Mouse (Mus musculus) adrenal gland, postnatal 14 days (tissue): ENCODE data around the gene Calu. TPM values are rescaled to one million over a fixed set of nuclear protein-coding genes. Genes with fewer than 3 reads are reported as not detected.

Experiments used
- DNase-seq: peaks from one replicate; pipeline ENCODE4 v3.0.0; 2021; ENCODE audit warnings: mixed read lengths
- microRNA-seq, 2 experiments: library from miRNA; unstranded; fragments of <30 nt; microRNA quantifications; one replicate each; pipeline ENCODE4 v1.2.0; 2021
- total RNA-seq: library from RNA; stranded (reverse); gene quantifications from 2 replicates; pipeline ENCODE4 v1.2.3, GENCODE M21; 2021

Gene Calu
- total RNA-seq, 1 experiment from 2014 or later, result 165 TPM

- DNase-seq, result no peak
Observed at GRCm38 (mm10) chr6:29425118-29425517, 77.2 kb downstream of the Calu start.

DNA sequence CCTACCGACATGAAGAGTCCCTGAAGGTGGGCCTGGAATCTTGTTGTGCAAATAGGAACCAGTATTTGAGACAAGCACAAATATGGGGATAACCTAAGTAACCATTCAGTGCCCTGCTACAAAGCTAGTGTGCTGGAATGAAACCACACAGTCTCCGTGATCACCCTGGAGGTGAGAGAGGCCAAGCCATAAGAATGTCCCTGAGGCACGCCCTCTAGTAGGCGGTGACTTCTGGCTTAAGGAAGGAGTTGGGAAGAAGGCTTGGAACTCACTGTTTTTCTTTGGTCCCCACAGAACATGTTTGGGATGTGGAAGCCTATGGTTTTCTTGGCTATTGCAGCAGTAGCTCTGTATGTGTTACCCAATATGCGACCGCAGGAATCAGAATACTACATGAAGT is 78.5 kb downstream of the Calu start:
- DNase-seq, result no peak

Small RNAs within 50 kb of the gene (microRNA-seq; reads per million reads assigned to microRNA genes)
- gene Gm26220, result 0 reads per million in 2 experiments
- 0 reads per million in 2 experiments for gene Gm44354

Other genes with a start within 250 kb of the Calu start
- gene Rbm28, start 183.1 kb upstream of the Calu start, total RNA-seq, result 29.7 and 31.8 TPM in 2 replicates
- gene Prrt4, start 168.5 kb upstream of the Calu start, total RNA-seq, result 4.9 and 5.1 TPM in 2 replicates
- gene Impdh1, start 131.7 kb upstream of the Calu start, total RNA-seq, result 252 and 482 TPM in 2 replicates
- 5.0 and 10.4 TPM in 2 replicates for gene Hilpda, start 75.6 kb upstream of the Calu start, total RNA-seq
- gene Fam71f2, start 68.5 kb upstream of the Calu start, total RNA-seq, result 0.41 TPM in 1 of 2 replicates, not detected in the other
- not detected in 2 replicates for gene Fam71f1, start 28.9 kb upstream of the Calu start, total RNA-seq
- not detected in 2 replicates for gene Opn1sw, start 40.4 kb downstream of the Calu start, total RNA-seq
- 4.9 and 6.3 TPM in 2 replicates for gene Ccdc136, start 48.2 kb downstream of the Calu start, total RNA-seq
- 4.2 and 5.3 TPM in 2 replicates for gene Flnc, start 85.2 kb downstream of the Calu start, total RNA-seq
- 169 and 183 TPM in 2 replicates for gene Atp6v1f, start 119.6 kb downstream of the Calu start, total RNA-seq
- not detected in 2 replicates for gene Atp6v1fnb, start 123.4 kb downstream of the Calu start, total RNA-seq
- gene Kcp, start 159.9 kb downstream of the Calu start, total RNA-seq, result 6.1 and 7.1 TPM in 2 replicates
- 3.0 and 10.9 TPM in 2 replicates for gene Irf5, start 178.6 kb downstream of the Calu start, total RNA-seq